Mouse (Mus musculus) G1E-ER4 (cell line): ENCODE data around the gene Pik3c2g. TPM values are rescaled to one million over a fixed set of nuclear protein-coding genes. Genes with fewer than 3 reads are reported as not detected.

ENCODE experiments used
- GATA1 ChIP-seq: IDR thresholded peaks from one replicate; pipeline ENCODE4 v1.8.0; 2012; ENCODE audit warnings: low read length, inconsistent platforms
- polyA plus RNA-seq: library from polyadenylated mRNA; stranded (reverse); fragments of >175 nt; gene quantifications from 2 replicates; pipeline ENCODE4 v1.2.3, GENCODE M21; 2012

The Pik3c2g gene
- polyA plus RNA-seq = not detected in 2 replicates

- TF ChIP-seq GATA1 = no peak
These were observed at the start of gene Pik3c2g for GRCm38 (mm10) chr6:139586892-139587291. Pik3c2g (plus strand) TSS chr6:139587221.

DNA sequence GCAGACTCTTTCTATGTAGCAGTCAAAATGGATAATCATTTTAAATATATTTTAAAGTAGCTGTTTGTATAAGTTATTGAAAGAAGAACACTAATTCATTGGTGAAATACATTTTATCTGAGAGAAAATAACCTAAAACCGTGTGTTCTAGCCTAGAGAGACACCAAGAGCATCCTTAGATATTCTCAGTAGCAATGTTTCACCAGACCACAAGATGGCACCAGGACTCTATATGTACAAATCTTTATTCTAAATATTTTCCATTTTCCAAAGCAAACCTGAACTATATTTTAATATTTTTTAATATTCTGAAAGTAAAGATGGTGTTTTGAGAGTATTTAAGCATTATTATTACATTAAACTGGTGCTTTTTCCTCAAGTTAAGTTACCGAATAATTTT, 48.6 kb upstream of the Pik3c2g start:
- no peak for TF ChIP-seq GATA1

DNA sequence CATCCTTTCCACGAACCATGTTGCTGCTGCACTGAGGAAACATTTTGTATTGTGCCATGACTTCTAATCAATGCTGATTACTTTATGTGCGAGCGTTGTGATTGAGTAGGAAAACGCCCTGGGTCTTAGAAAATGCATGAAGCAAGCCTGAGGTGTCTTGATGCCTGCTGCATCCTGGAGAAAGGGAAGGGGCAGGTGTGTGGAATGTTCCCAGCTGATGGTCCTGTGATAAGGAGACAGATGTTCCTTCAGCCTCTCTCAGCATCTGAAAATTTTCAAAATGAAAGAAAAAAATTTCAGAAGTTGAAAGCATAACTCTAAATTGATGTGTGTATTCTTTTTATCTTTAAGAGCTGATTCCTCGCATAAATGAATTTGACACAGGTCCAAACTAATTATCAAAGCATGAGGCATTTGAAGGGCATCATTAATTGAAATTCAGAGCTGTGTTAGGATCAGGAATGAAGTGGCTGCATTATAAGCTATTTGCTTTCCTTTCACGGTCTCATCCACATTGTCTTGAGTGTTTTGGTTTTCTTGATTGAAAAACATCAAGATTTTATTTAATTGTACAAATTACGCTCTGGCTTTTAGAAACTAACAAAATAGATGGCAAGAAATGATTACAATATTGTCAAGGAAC, 31.4 kb upstream of the Pik3c2g start:
- TF ChIP-seq GATA1 = no peak

DNA sequence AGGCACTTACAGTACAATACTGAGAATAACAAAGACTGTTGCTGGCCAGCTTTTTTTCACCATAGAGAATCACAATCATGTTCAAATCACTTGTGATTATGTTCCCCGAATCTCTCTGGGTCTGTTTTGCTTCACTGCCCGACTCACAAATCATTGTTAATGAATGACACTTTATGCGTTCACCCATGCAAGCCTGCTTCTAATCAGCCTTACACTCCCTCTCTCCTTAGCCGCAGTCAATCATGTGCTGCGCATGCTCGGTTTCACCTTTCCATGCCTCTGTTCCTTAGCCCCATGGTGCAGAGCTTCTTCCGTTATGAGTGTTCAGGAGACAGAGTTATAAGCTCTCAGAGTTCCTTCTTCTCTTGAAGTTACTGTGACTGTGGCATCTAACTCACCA, 17.8 kb upstream of the Pik3c2g start:
- no peak for TF ChIP-seq GATA1

DNA sequence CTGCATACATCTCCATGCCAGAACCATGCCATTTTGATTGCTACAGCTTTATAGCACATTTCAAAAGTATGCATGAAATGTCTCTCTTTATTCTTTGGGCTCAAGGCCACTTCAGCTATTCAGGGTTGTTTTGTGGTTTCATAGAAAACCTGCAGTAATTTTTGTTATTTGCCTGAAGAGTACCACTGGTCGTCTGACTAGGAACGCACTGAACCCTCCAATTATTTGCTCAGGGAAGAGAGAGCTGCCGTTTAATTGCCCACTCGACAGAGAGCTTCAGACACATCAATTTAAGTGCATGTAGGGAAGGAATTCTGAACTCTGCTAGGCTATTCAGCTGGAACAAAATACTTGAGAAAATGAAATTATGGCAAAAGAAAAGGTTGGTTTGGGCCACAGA, 11.2 kb upstream of the Pik3c2g start:
- no peak for TF ChIP-seq GATA1

GRCm38 (mm10) chr6:139576261-139577014, 10.6 kb upstream of the Pik3c2g start:
- no peak for TF ChIP-seq GATA1

DNA sequence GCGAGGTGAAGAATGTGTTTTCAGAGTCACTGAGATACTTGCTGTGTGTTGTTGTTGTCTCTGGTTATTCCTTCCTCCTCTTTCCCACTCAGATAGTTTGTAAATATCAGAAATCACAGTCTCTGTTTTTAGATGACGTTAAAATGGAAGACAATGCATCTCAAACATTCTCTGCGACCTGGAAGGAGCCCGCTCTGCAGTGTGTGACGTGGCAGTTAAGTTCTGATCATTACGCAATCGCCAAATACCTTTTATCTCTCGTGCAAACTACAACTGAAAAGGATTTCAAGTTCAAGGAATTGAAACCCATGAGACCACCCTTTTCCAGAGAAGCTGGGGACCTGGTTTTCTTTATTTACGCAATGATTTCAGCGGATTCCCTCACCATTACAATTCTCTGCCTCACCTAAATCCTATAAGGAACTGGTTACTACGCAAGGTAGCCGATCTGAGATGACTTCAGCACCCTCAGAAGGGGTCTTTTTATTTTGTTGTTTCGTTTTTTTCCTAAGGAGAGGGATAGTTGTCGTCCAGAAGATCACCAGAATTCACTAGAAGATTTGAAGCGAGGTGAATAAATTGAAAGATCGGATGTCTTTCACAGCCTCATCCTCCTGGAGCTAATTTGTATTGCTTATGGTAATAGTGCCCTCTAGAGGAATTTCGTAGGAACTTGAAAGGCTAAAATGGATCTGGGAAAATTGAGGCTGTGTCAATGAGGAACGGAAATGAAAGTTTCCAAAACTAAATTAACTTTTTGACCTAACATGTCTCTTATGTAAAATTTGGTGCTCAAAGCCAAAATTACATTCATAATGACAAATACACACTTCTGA, 9.8 kb upstream of the Pik3c2g start:
- TF ChIP-seq GATA1 = no peak

- no peak for TF ChIP-seq GATA1
These were observed 457 bp downstream of the Pik3c2g start for GRCm38 (mm10) chr6:139587478-139587877.

DNA sequence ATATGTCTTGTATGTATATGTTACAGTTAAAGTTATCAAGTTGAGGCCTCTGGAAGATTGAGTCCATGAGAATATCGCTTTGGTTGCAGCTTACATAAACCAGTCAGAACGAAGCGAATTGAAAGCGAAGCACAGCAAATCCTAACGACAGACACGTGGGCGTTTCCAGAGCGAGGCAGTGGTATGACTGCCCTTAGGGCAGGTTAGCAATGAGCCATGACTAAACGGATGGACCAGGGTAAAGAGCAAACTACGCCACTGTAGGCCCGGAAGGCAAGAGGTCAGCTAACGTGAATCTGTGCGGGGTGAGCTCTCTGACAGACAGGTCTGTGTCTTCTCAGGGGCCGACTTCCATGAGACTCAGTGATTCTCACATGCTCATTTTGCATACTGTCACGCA, 1.4 kb downstream of the Pik3c2g start:
- TF ChIP-seq GATA1 = no peak

GRCm38 (mm10) chr6:139589291-139589690, 2.3 kb downstream of the Pik3c2g start:
- no peak for TF ChIP-seq GATA1

- TF ChIP-seq GATA1 = no peak
These were observed 2.8 kb downstream of the Pik3c2g start for GRCm38 (mm10) chr6:139589854-139590253.

DNA sequence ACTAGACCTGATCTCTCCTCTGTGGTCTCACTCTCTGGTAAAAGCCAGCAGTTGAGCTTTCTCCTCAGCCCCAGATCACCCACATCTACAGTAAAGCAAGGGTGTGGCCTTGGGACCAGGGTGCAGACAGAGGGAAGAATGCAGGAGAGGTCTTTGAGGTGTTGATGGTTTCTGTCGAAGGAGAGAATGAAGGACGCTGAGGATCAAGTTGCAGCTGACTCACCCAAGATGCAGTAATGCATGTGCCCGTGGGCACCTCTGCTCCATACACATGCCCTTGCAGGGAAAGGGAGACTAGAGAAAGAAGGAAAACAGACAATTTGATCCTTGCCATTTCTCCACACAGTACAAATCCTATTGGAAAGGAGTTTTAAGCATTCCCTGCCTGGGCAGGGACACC, 5.1 kb downstream of the Pik3c2g start:
- TF ChIP-seq GATA1 = no peak

- no peak for TF ChIP-seq GATA1
These were observed 9.4 kb downstream of the Pik3c2g start for GRCm38 (mm10) chr6:139596433-139596832.

- no peak for TF ChIP-seq GATA1
These were observed 12.2 kb downstream of the Pik3c2g start for GRCm38 (mm10) chr6:139599216-139599615.

GRCm38 (mm10) chr6:139618774-139619173, 31.8 kb downstream of the Pik3c2g start:
- no peak for TF ChIP-seq GATA1

- TF ChIP-seq GATA1 = no peak
These were observed 37.7 kb downstream of the Pik3c2g start for GRCm38 (mm10) chr6:139624756-139625155.
